Mouse (Mus musculus): Measurements from ENCODE around the gene Capza2. TPM values are rescaled to one million over a fixed set of nuclear protein-coding genes. Genes with fewer than 3 reads are reported as not detected.

Capza2 gene
- polyA plus RNA-seq, 1 experiment from 2014 or later = 218 TPM

- ATAC-seq (ENCODE audit: insufficient read depth, low FRiP score, low read depth) = no peak
- no peaks in the 10 kb centered on the region for H3K9me3 ChIP-seq
- 46% methylated on average over 3 of the region's 3 CpGs for WGBS
- H3K4me1 ChIP-seq = no peaks in the 10 kb centered on the region
- H3K9ac ChIP-seq = no peak overlapping the region
- H3K4me3 ChIP-seq (replicated peaks) = no peak overlapping the region
- no peak overlapping the region for H3K4me2 ChIP-seq
- H3K27ac ChIP-seq = no peak overlapping the region
- H3K27me3 ChIP-seq (replicated peaks) = no peaks in the 10 kb centered on the region
- H3K36me3 ChIP-seq = no peaks in the 10 kb centered on the region
Observed at GRCm38 (mm10) chr6:17621436-17621835, 14.6 kb upstream of the Capza2 start.

GRCm38 (mm10) chr6:17628701-17629455 lies 7.2 kb upstream of the Capza2 start:
- ATAC-seq (ENCODE audit: insufficient read depth, low FRiP score, low read depth) = no peak
- no peaks in the 10 kb centered on the region for H3K27me3 ChIP-seq (replicated peaks)
- no peak overlapping the region for H3K4me3 ChIP-seq (replicated peaks)

GRCm38 (mm10) chr6:17629756-17630155 lies 6.3 kb upstream of the Capza2 start:
- Histone ChIP-seq H3K4me2 (no peak overlapping the region), H3K27me3 (replicated peaks) (no peaks in the 10 kb centered on the region), H3K9me3 (no peaks in the 10 kb centered on the region), H3K4me1 (no peaks in the 10 kb centered on the region), H3K27ac (0 out of 2 replicates have a peak overlapping the region, but pooled peaks have one; percentile 9), H3K4me3 (replicated peaks) (no peak overlapping the region), H3K36me3 (no peaks in the 10 kb centered on the region), H3K9ac (no peak overlapping the region)
- ATAC-seq (ENCODE audit: insufficient read depth, low FRiP score, low read depth) = no peak
- WGBS = 62% methylated on average over 5 of the region's 5 CpGs

More at GRCm38 (mm10) chr6:17628701-17629455, 7.2 kb upstream of the Capza2 start:
- Histone ChIP-seq H3K9me3 (no peaks in the 10 kb centered on the region), H3K4me2 (no peak overlapping the region), H3K9ac (no peak overlapping the region), H3K36me3 (no peaks in the 10 kb centered on the region), H3K4me1 (no peaks in the 10 kb centered on the region), H3K27ac (peak overlapping the region; percentile 9)
- WGBS = 61% methylated on average over 6 of the region's 6 CpGs

DNA sequence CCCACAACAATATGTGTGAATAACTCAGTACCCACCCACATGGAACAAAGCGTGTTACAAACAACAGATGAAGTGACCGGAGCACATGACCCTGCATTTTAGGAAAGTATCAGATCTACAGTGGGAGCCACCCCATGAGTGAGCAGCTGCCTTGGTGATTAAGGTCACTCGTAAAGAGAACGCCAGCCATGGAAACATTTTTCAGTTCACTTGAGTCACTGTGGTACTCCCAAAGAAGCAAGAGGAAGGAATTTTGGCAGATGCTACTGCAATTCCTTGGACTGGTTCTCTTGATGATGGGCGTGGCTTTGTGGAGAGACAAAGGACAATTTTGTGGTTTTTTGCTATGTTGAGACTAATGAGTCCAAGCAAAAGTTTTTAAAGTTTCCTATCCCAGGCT lies 4.4 kb upstream of the Capza2 start:
- Histone ChIP-seq H3K4me2 (no peak overlapping the region), H3K9me3 (no peaks in the 10 kb centered on the region), H3K27ac (no peak overlapping the region), H3K4me1 (no peaks in the 10 kb centered on the region), H3K9ac (no peak overlapping the region), H3K36me3 (no peaks in the 10 kb centered on the region), H3K27me3 (replicated peaks) (no peaks in the 10 kb centered on the region), H3K4me3 (replicated peaks) (no peak overlapping the region)
- WGBS = 79% methylated on average over 5 of the region's 5 CpGs
- ATAC-seq (ENCODE audit: insufficient read depth, low FRiP score, low read depth) = no peak

DNA sequence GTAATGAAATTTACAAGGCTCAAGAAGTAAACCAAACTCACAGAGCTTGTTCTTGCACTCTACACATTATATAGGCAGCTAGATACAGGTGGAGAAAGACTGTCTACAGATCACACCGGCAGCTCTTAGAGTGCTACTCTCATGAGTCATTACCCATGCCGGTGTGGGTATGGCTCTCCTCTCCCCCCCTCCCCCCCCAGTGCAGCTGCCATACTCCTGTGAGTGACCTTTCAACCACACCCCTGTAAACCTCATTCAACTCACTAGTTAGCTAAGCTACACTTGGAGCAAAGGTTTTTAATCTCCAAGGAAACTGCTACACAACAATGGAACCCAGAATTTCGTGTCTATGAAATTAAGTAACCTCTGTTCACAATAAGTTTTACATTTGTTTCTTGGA lies 2.2 kb upstream of the Capza2 start:
- Histone ChIP-seq H3K36me3 (no peaks in the 10 kb centered on the region), H3K27me3 (replicated peaks) (no peaks in the 10 kb centered on the region), H3K27ac (no peak overlapping the region), H3K9me3 (no peaks in the 10 kb centered on the region), H3K4me1 (no peaks in the 10 kb centered on the region), H3K9ac (no peak overlapping the region), H3K4me2 (no peak overlapping the region), H3K4me3 (replicated peaks) (no peak overlapping the region)
- 46% methylated on average over 3 of the region's 3 CpGs for WGBS
- ATAC-seq (ENCODE audit: insufficient read depth, low FRiP score, low read depth) = no peak

GRCm38 (mm10) chr6:17634992-17635391 lies 1.0 kb upstream of the Capza2 start:
- H3K4me2 ChIP-seq = no peak overlapping the region
- no peak overlapping the region for H3K9ac ChIP-seq
- no peaks in the 10 kb centered on the region for H3K36me3 ChIP-seq
- H3K27ac ChIP-seq = no peak overlapping the region
- H3K27me3 ChIP-seq (replicated peaks) = no peaks in the 10 kb centered on the region
- WGBS = 68% methylated on average over 3 of the region's 3 CpGs
- no peak overlapping the region for H3K4me3 ChIP-seq (replicated peaks)
- ATAC-seq (ENCODE audit: insufficient read depth, low FRiP score, low read depth) = no peak
- 0 out of 2 replicates have a peak, but pooled peaks cover 3% of the 10 kb centered on the region for H3K4me1 ChIP-seq
- no peaks in the 10 kb centered on the region for H3K9me3 ChIP-seq

GRCm38 (mm10) chr6:17636764-17637170 lies 733 bp downstream of the Capza2 start:
- H3K27ac ChIP-seq = peak overlapping the region; percentile 94
- 0 out of 2 replicates have a peak, but pooled peaks cover 3% of the 10 kb centered on the region for H3K36me3 ChIP-seq
- WGBS = under 1% methylated on average over 38 of the region's 45 CpGs
- peak overlapping the region; percentile 86 for H3K4me3 ChIP-seq (replicated peaks)
- ATAC-seq (ENCODE audit: insufficient read depth, low FRiP score, low read depth) = peak; percentile 94
- H3K4me1 ChIP-seq = 0 out of 2 replicates have a peak, but pooled peaks cover 3% of the 10 kb centered on the region
- H3K9ac ChIP-seq = peak overlapping the region; percentile 65
- H3K27me3 ChIP-seq (replicated peaks) = no peaks in the 10 kb centered on the region
- no peaks in the 10 kb centered on the region for H3K9me3 ChIP-seq
- H3K4me2 ChIP-seq = peak overlapping the region; percentile 53

GRCm38 (mm10) chr6:17637205-17638203 lies 1.5 kb downstream of the Capza2 start:
- H3K36me3 ChIP-seq = 0 out of 2 replicates have a peak, but pooled peaks cover 3% of the 10 kb centered on the region
- under 1% methylated on average over 60 of the region's 62 CpGs for WGBS

DNA sequence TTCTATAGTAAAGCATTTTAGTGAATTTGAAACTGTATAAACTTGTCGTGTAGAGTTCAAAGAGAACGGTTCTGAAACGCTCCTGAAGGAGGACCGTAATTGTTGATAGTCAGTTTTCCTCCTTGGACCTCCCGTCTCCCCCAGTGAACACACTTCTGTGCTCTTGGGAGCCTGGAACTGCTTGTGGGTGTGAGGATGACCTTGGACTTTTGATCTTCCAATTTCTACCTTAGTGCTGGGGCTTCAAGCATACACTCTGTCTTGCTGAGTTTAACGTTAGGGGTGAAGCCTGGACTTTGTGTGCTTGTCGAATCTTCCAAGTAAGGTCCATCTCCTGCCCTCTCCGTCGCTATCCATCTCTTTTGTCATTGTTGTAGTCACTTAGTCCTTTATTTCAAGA lies 4.0 kb downstream of the Capza2 start:
- 83% methylated on average over 9 of the region's 9 CpGs for WGBS
- Histone ChIP-seq H3K36me3 (0 out of 2 replicates have a peak, but pooled peaks cover 3% of the 10 kb centered on the region), H3K27ac (no peak overlapping the region), H3K9ac (no peak overlapping the region), H3K27me3 (replicated peaks) (no peaks in the 10 kb centered on the region), H3K9me3 (no peaks in the 10 kb centered on the region), H3K4me1 (peaks cover 5% of the 10 kb centered on the region; the same call in 1 of the 2 replicates), H3K4me3 (replicated peaks) (no peak overlapping the region), H3K4me2 (no peak overlapping the region)
- no peak for ATAC-seq (ENCODE audit: insufficient read depth, low FRiP score, low read depth)

More at GRCm38 (mm10) chr6:17637205-17638203, 1.5 kb downstream of the Capza2 start:
- Histone ChIP-seq H3K9me3 (no peaks in the 10 kb centered on the region), H3K9ac (peak overlapping the region; percentile 65), H3K4me2 (peak overlapping the region; percentile 62), H3K27me3 (replicated peaks) (no peaks in the 10 kb centered on the region), H3K4me1 (0 out of 2 replicates have a peak, but pooled peaks cover 3% of the 10 kb centered on the region), H3K27ac (peak overlapping the region; percentile 94), H3K4me3 (replicated peaks) (peak overlapping the region; percentile 86)
- peak; percentile 83 for ATAC-seq (ENCODE audit: insufficient read depth, low FRiP score, low read depth)

GRCm38 (mm10) chr6:17642739-17643138 lies 6.7 kb downstream of the Capza2 start:
- ATAC-seq (ENCODE audit: insufficient read depth, low FRiP score, low read depth) = no peak
- 62% methylated on average over 3 of the region's 3 CpGs for WGBS
- Histone ChIP-seq H3K4me1 (peaks cover 8% of the 10 kb centered on the region), H3K9me3 (no peaks in the 10 kb centered on the region), H3K27me3 (replicated peaks) (no peaks in the 10 kb centered on the region), H3K4me3 (replicated peaks) (no peak overlapping the region), H3K27ac (no peak overlapping the region), H3K4me2 (no peak overlapping the region), H3K36me3 (0 out of 2 replicates have a peak, but pooled peaks cover 3% of the 10 kb centered on the region), H3K9ac (no peak overlapping the region)

GRCm38 (mm10) chr6:17646107-17646506 lies 10.1 kb downstream of the Capza2 start:
- 40% methylated on average over 3 of the region's 3 CpGs for WGBS
- no peak overlapping the region for H3K27ac ChIP-seq
- ATAC-seq (ENCODE audit: insufficient read depth, low FRiP score, low read depth) = no peak

More at GRCm38 (mm10) chr6:17646107-17646506, 10.1 kb downstream of the Capza2 start:
- no peaks in the 10 kb centered on the region for H3K9me3 ChIP-seq
- no peak overlapping the region for H3K4me2 ChIP-seq
- H3K27me3 ChIP-seq (replicated peaks) = no peaks in the 10 kb centered on the region
- no peak overlapping the region for H3K4me3 ChIP-seq (replicated peaks)
- no peak overlapping the region for H3K9ac ChIP-seq
- peaks cover 6% of the 10 kb centered on the region for H3K4me1 ChIP-seq
- peaks cover 5% of the 10 kb centered on the region; the same call in 1 of the 2 replicates for H3K36me3 ChIP-seq

Measured in stomach, embryonic 15.5 days (tissue).